Mouse (Mus musculus) neutrophil, adult 5-6 weeks (primary cell): Measurements from ENCODE around the gene Crtc1. TPM values are rescaled to one million over a fixed set of nuclear protein-coding genes. Genes with fewer than 3 reads are reported as not detected.
A peak's percentile ranks its signal among the peaks of the same experiment; 100 is the strongest.

Experiments
- ATAC-seq: fragments of 151-379, 151-347 bp; 2 replicates; pipeline ENCODE4 v1.8.0; 2017; ENCODE audit warnings: mild to moderate bottlenecking, moderate TSS enrichment; ENCODE audit not compliant: insufficient number of reproducible peaks, poor library complexity, low FRiP score, severe bottlenecking; ENCODE audit errors: extremely low read depth
- total RNA-seq: library from RNA; stranded (forward); fragments of 200-1000 nt; gene quantifications from 2 replicates; pipeline ENCODE4 v1.2.3, GENCODE M21; 2017

The Crtc1 gene
- total RNA-seq = 5.2 and 8.4 TPM in 2 replicates

GRCm38 (mm10) chr8:70439055-70439847, at the start of gene Crtc1:
Gene Crtc1, minus strand, starts transcription at chr8:70439579.
- peak; percentile 87 for ATAC-seq

- ATAC-seq = no peak
These were observed 49.6 kb upstream of the Crtc1 start for GRCm38 (mm10) chr8:70488931-70489470.

GRCm38 (mm10) chr8:70487993-70488796, 48.8 kb upstream of the Crtc1 start:
- no peak for ATAC-seq

GRCm38 (mm10) chr8:70486941-70487520, 47.7 kb upstream of the Crtc1 start, which contains the start of gene Tmem59l:
Gene Tmem59l, minus strand, starts transcription at chr8:70487358.
- ATAC-seq = no peak

- no peak for ATAC-seq
These were observed 46.9 kb upstream of the Crtc1 start for GRCm38 (mm10) chr8:70486191-70486681.

GRCm38 (mm10) chr8:70482943-70483342, 43.6 kb upstream of the Crtc1 start:
- no peak for ATAC-seq

GRCm38 (mm10) chr8:70481908-70482307, 42.5 kb upstream of the Crtc1 start:
- ATAC-seq = no peak

GRCm38 (mm10) chr8:70477269-70477982, 38.0 kb upstream of the Crtc1 start:
- ATAC-seq = no peak

GRCm38 (mm10) chr8:70476333-70477268, 37.2 kb upstream of the Crtc1 start, which contains the start of gene Klhl26:
Gene Klhl26, minus strand, starts transcription at chr8:70476968.
- ATAC-seq = peak; percentile 96

GRCm38 (mm10) chr8:70471856-70472255, 32.5 kb upstream of the Crtc1 start:
- no peak for ATAC-seq

- no peak for ATAC-seq
These were observed 30.6 kb upstream of the Crtc1 start for GRCm38 (mm10) chr8:70469938-70470337.

GRCm38 (mm10) chr8:70469295-70469916, 30.0 kb upstream of the Crtc1 start:
- no peak for ATAC-seq

GRCm38 (mm10) chr8:70468733-70469132, 29.4 kb upstream of the Crtc1 start:
- ATAC-seq = no peak

GRCm38 (mm10) chr8:70467907-70468306, 28.5 kb upstream of the Crtc1 start:
- ATAC-seq = no peak

GRCm38 (mm10) chr8:70467229-70467725, 27.9 kb upstream of the Crtc1 start:
- no peak for ATAC-seq

- no peak for ATAC-seq
These were observed 27.4 kb upstream of the Crtc1 start for GRCm38 (mm10) chr8:70466771-70467170.

- ATAC-seq = no peak
These were observed 26.9 kb upstream of the Crtc1 start for GRCm38 (mm10) chr8:70466305-70466704.
